Mouse (Mus musculus) ES-E14 (cell line): ENCODE data around the gene Cnot2. TPM values are rescaled to one million over a fixed set of nuclear protein-coding genes. Genes with fewer than 3 reads are reported as not detected.
"Not testable (repeated sequence)": the region's sequence is repeated elsewhere in the genome, so short reads cannot be mapped to it uniquely, and the experiment has no call there.

ENCODE experiments used
- DNase-seq: peaks from one replicate; pipeline ENCODE4 v3.0.0-alpha.2; 2013; ENCODE audit warnings: low read depth, low spot score
- H3K27ac ChIP-seq: 2 replicates; pipeline ENCODE4 v1.5.1; 2012; ENCODE audit warnings: low read depth, mild to moderate bottlenecking, low read length, moderate library complexity, mixed read lengths; ENCODE audit not compliant: poor library complexity, insufficient read depth, severe bottlenecking
- H3K36me3 ChIP-seq: 2 replicates; pipeline ENCODE4 v1.6.1; 2012; ENCODE audit warnings: mild to moderate bottlenecking, low read length, moderate library complexity, mixed read lengths; ENCODE audit not compliant: control insufficient read depth, poor library complexity, insufficient read depth, severe bottlenecking
- H3K4me1 ChIP-seq, 2 experiments: fragments of 150-350 bp in 1 of 2; sonication (generic) in 1 of 2; 2 replicates each; pipeline ENCODE4 v1.6.1; 2012; ENCODE audit warnings: low read length in 2 of 2, mild to moderate bottlenecking in 1 of 2, mixed read lengths in 1 of 2; ENCODE audit not compliant: control insufficient read depth in 2 of 2, insufficient read depth in 2 of 2, poor library complexity in 1 of 2
- H3K4me3 ChIP-seq, 2 experiments: fragments of 150-350 bp in 1 of 2; sonication (generic) in 1 of 2; 2 replicates each; pipeline ENCODE4 v1.5.1; 2012; ENCODE audit warnings: low read length in 2 of 2, low read depth in 1 of 2, mild to moderate bottlenecking in 1 of 2, mixed read lengths in 1 of 2; ENCODE audit not compliant: insufficient read depth in 1 of 2, poor library complexity in 1 of 2, severe bottlenecking in 1 of 2
- H3K9ac ChIP-seq: 2 replicates; pipeline ENCODE4 v1.6.1; 2012; ENCODE audit warnings: low read depth, mild to moderate bottlenecking, low read length, mixed read lengths; ENCODE audit not compliant: poor library complexity, insufficient read depth, severe bottlenecking
- H3K9me3 ChIP-seq: fragments of 150-350 bp; sonication (generic); 2 replicates; pipeline ENCODE4 v1.6.1; 2012; ENCODE audit warnings: low read depth, mild to moderate bottlenecking, low read length; ENCODE audit not compliant: control insufficient read depth, insufficient read depth
- CHD2 ChIP-seq: IDR thresholded peaks from 2 replicates; pipeline ENCODE4 v1.6.1; 2014; ENCODE audit warnings: mild to moderate bottlenecking, low read depth, low read length, inconsistent platforms
- HCFC1 ChIP-seq: IDR thresholded peaks from 2 replicates; pipeline ENCODE4 v1.6.1; 2012; ENCODE audit warnings: low read length, inconsistent platforms, borderline replicate concordance; ENCODE audit not compliant: insufficient read depth
- MAFK ChIP-seq: IDR thresholded peaks from 2 replicates; pipeline ENCODE4 v1.6.1; 2014; ENCODE audit warnings: mild to moderate bottlenecking, low read depth, low read length, inconsistent platforms; ENCODE audit not compliant: insufficient read depth
- ZC3H11A ChIP-seq: IDR thresholded peaks from 2 replicates; pipeline ENCODE4 v1.6.1; 2012; ENCODE audit warnings: low read depth, mild to moderate bottlenecking, inconsistent platforms, low read length, borderline replicate concordance
- ZNF384 ChIP-seq: IDR thresholded peaks from 2 replicates; pipeline ENCODE4 v1.6.1; 2012; ENCODE audit warnings: low read depth, low read length, inconsistent platforms
- in situ Hi-C, 2 experiments: fragments of 600-800 bp; cut with MboI; formaldehyde crosslinking; loops; one replicate each; pipeline ENCODE4 v1.15.1; 2025; ENCODE audit warnings: low sequenced_read_pairs in 2 of 2, inconsistent platforms in 1 of 2; ENCODE audit not compliant: unreplicated experiment in 2 of 2
- total RNA-seq: library from RNA; depleted of rRNA; stranded (reverse); fragments of 300-350 nt; gene quantifications from 2 replicates; pipeline ENCODE4 v1.2.3, GENCODE M21; 2012; rRNA removed

The Cnot2 gene
- total RNA-seq: 65.2 and 80.5 TPM in 2 replicates

DNA sequence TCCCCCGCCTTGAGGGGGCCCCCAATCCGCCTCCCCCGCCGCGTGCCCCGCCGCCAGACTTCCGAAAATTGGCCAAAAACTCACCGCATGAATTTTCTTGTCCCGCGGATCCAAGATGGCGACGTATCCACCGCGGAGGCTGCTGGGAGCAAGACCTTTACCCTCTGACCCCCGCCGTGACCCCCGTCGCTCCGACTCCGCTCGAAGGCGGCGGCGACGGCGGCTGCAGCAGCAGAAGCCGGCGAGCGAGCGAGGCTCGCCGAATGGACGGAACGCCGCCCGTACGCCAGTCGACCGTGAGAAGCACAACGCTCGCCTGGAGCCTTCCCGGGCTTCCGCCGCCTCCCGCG lies at the start of gene Cnot2:
TSS of gene Cnot2 (minus strand) at position 143 of the 350 bp plus-strand sequence.
- peak; percentile 80 for DNase-seq
- Histone ChIP-seq H3K9me3 (no peaks in the 10 kb centered on the region), H3K4me3 (peak within 1 kb of the TSS; percentile 96 to 99), H3K9ac (peak within 1 kb of the TSS; percentile 96), H3K36me3 (peaks cover 1% of the 10 kb centered on the region; the same call in 1 of the 2 replicates), H3K27ac (peak within 1 kb of the TSS; percentile 94), H3K4me1 (peaks cover 2 to 4% of the 10 kb centered on the region in 2 experiments; a peak in 2 of 4 replicates)
- no peak for TF ChIP-seq ZC3H11A
- TF ChIP-seq CHD2: peak; percentile 84
- TF ChIP-seq HCFC1: peak; percentile 78; the same call in 1 of the 2 replicates
- in situ Hi-C loops: no loop called here

DNA sequence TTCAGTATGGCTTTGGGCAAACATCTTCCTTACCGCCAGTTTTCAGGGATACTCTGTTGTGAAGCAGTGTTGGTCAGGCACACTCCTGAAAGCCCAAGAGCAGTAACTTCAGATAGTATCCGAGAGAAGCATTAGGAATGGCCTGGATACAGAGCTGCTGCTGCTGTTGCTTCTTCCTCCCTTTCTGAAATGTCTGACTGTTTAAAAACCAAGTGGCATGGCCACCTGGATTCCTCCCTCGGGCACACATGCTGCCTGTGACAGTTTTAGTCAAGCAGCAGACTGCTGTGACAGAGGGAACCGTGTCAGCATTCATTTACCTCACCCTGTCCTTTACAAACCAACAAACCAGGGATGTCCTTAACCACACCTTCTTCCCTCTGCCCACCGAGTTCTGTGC lies 47.6 kb upstream of the Cnot2 start:
- TF ChIP-seq ZC3H11A (no peak), CHD2 (no peak), ZNF384 (no peak), MAFK (no peak), HCFC1 (no peak)
- in situ Hi-C loops: no loop called here
- no peak overlapping the region for H3K27ac ChIP-seq
- H3K9ac ChIP-seq: no peak overlapping the region
- H3K4me1 ChIP-seq: no peaks in the 10 kb centered on the region
- DNase-seq: no peak
- no peak overlapping the region for H3K4me3 ChIP-seq
- no peaks in the 10 kb centered on the region for H3K36me3 ChIP-seq
- no peaks in the 10 kb centered on the region for H3K9me3 ChIP-seq

DNA sequence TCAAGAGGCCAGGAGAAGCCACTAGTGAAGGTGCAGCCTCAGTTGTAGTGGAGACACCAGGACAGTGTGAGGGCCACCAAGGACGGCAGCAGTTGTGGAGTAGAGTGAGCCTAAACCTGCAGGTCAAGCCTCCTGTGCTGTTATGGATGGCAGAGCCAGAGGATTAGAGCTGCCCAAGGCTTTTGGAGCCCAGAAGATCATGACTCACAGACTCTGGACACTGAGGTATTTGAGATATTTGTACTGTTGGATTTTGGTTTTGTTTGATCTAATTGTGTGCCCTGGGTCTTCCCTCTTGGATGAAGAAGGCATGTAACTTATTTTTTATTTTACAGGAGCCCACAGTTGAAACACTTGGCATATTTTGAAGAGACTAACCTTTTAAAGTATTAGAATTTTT lies 44.7 kb upstream of the Cnot2 start:
- TF ChIP-seq HCFC1 (no peak), CHD2 (no peak), ZNF384 (no peak), MAFK (no peak), ZC3H11A (no peak)
- Histone ChIP-seq H3K9ac (no peak overlapping the region), H3K4me3 (no peak overlapping the region), H3K9me3 (no peaks in the 10 kb centered on the region), H3K36me3 (no peaks in the 10 kb centered on the region), H3K27ac (no peak overlapping the region), H3K4me1 (no peaks in the 10 kb centered on the region)
- in situ Hi-C loops: no loop called here
- DNase-seq: no peak

DNA sequence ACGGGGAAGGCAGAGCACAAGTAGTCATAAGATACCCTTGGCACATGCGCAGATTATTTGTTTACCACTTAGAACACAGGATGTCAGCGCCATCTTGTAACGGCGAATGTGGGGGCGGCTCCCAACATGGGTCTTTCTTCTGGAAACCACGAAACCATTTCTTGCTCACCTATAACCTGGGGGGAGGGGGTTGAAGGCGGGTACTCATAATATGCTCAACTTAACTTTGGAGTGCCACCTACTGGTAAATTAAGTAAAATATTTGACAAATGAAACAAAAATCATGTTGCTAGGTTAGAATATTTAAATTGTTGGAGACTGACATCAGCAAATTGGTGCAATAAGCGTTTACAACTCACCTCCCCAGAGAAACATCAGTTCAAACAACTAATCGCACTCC lies 31.9 kb upstream of the Cnot2 start:
- H3K27ac ChIP-seq, in situ Hi-C loops, H3K4me1 ChIP-seq, H3K4me3 ChIP-seq, H3K9ac ChIP-seq, DNase-seq, H3K36me3 ChIP-seq, H3K9me3 ChIP-seq: not testable (repeated sequence)

DNA sequence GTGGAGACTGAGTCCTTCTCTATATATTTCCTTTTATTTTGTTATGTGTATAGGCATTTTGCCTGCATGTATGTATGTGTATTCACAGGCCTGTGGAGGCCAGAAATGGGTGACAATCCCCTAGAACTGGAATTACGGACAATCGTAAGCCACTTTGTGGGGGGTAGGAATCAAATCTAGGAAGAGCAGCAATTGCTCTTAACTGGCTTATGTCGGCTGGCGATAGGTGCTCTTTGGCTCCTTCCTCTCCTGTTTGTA lies 23.5 kb upstream of the Cnot2 start:
- Histone ChIP-seq H3K4me3 (no peak overlapping the region), H3K27ac (no peak overlapping the region), H3K4me1 (no peaks in the 10 kb centered on the region), H3K36me3 (no peaks in the 10 kb centered on the region), H3K9ac (no peak overlapping the region), H3K9me3 (peaks cover 2% of the 10 kb centered on the region; the same call in 1 of the 2 replicates)
- no peak for DNase-seq
- in situ Hi-C loops: no loop called here
- TF ChIP-seq HCFC1: no peak
- no peak for TF ChIP-seq ZNF384
- TF ChIP-seq ZC3H11A: no peak
- TF ChIP-seq CHD2: no peak
- no peak for TF ChIP-seq MAFK
